Mouse (Mus musculus): ENCODE measurements around the gene Oas1e.

Gene Oas1e

DNA sequence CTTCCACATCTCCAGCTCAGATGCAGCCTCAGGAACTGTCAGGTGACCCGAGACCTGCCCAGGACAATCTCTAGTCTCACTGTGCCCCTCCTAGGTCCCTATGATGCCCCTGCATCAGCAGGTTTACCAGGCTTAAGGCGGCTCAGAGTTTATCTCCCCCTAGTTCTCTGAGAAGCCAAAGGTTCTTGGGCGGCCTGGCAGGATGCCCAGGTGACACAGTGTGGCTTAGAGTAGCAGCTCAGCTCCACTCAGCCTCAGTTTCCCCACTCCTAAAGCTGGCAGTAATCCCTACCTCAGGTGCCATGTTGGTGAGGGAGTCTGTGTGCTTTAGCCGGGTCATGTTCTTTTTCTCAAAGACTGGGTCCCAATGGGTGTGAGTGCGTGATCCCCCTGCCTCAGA, 18.5 kb downstream of the Oas1e start:
- in situ Hi-C loops (cut with MboI) = no loop called here

DNA sequence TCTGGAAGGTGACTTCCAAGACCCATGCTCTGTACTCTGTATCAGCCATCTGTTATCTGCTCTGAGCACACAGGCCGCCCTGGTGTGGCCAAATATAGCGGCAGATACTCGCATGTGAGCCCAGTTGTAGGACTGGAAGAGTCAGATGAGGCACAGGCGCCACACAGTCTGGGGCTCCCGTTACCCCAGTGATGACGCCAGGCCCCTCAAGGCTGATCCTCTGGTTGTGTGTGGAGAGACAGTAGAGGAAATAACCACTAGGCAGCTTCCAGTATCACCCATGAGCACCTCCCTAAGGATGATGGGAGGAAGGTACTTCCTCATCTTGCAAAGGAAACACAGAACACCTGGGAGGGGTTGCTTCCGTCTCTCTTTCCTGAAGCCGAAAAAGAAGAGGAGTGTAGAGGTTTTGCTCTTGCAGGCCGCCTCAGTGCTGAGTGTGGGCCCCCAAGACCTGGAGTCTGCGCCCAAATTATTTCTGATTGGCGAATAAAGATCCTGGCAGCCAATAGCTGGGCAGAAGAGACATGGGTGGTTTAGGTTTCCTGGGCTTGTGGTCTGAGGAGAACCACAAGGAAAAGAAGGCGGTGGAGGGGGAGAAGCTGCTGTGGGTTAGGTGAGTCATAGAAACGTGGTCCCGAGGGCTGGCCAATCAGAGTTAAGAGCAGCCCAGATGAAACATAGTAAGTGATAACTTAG, 19.9 kb downstream of the Oas1e start:
- in situ Hi-C loops (cut with MboI) = no loop called here

DNA sequence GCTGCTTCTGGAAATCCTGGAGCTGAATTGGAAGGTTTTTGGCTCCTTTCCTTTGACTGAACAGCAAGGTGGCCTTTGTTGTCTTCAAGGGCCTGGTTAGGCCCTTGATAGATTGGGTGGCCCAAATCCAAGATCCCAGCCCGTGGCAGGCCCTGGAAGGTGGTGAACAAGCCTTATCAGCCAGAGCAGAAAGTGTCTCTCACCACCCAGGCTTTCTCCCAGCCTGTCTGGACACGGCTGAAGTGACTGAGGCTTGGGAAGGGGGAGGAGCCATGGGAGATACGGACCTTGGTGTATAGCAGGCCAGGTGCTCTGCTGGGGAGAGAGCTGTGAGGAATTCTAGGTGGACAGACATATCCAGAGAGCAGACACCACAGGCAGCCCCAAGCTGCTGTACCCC, 25.9 kb downstream of the Oas1e start:
- in situ Hi-C loops (cut with MboI) = no loop called here

DNA sequence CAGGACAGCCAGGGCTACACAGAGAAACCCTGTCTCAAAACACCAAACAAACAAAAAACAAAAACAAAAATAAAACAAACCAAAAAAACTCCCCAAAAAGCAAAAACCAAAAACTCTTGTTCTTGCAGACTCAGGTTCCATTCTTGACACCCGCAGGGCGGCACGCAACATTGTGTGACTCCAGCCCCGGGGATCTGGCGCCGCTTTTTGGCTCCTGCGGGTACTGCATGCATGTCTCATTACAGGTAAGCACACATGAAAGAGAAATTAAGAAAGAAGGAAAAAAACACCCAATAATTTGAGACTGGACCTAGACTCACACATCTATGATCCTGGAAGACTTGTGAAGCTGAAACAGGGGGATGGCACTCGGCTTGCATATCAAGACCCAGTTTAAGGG, 30.3 kb downstream of the Oas1e start:
- in situ Hi-C loops (cut with MboI) = no loop called here

DNA sequence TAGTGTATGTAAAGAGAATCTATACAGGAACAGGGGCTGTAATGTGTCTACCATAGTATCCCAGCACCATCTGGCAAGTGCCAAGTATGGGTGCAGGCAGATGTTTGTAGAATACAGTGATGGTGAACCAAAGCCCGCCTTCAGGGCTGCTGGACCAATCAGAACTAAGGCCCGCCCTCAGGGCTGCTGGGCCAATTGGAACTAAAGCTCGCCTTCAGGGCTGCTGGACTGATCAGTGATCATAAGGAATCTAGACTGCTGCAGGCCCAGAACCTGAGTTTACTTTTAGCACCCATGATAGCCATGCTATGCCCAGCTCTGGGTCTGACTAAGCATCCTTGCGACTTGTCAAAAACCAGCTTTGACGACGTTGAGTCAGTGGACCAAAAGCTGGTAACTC, 33.4 kb downstream of the Oas1e start:
- in situ Hi-C loops (cut with MboI) = no loop called here

DNA sequence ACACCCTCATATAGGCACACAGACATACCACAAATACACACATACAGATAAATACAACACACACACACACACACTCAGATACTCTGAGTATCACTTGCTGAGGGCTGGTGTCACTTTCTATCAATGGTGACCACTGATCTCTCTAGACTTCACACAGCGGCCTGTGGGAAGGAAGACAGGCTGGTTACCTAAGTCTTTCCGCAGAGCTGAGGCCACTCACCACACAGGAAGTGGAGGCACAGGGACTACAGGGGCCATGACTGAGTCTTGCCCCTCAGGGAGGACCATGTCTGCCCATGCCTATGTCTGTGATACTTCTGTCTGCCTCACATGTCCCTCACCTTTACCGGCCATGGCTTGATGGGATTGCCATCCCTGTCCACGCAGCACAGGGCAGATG, 41.1 kb downstream of the Oas1e start:
- in situ Hi-C loops (cut with MboI) = no loop called here

DNA sequence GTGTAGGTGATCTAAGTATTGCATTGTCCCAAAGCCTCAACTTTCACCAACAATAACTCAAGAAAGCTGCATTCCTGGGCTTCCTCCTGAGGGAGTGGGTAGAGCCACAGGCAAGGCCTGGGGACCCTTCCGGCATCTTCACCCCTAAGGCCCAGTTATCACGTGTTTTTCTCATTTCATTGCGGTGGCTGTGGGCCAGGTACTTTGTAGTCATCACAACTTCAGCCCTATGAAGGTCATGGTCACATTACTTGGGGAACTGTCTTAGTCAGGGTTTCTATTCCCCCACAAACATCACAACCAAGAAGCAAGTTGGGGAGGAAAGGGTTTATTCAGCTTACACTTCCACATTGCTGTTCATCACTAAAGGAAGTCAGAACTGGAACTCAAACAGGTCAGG, 42.5 kb downstream of the Oas1e start:
- in situ Hi-C loops (cut with MboI) = no loop called here

DNA sequence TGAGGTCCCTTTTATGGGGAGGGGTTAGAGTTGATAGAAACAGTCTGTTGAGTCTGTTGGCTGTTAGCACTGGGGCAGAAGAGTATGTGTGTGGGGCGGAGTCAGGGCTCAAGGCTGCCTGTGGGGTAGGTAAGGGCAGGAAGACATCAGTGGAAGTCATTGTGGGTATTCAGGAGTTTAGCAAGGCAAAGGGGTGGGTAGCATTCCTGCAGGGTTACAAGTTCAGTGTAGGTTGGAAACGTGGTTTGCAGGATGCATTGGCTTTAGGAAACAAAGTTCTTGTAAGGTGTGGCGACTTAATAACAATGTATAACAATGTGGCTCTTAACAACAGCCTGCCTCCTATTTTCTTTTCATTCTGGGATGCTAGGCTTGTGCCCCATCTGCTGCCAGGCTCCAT, 44.1 kb downstream of the Oas1e start:
- in situ Hi-C loops (cut with MboI) = no loop called here

DNA sequence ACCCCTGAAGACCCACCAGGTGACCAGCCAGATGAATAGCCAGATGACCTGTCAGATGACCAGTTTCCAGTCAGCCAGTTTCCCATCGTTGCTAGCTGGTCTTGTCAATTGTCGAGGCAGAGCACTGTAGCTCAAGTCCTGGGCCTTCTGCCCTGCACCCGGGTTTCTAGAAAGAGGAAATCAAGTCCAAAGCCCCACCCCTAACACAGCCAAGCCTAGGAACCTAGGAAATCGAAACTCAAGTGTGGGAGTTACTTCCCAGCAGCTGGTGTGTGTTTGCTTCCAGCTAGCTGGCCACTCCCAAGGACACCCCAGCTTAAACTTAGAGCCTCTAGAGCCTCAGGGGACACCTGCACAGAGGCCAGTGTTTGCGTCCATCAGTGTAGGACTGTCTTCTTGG, 45.6 kb downstream of the Oas1e start, which contains the start of gene Oas2:
Oas2 (minus strand) TSS at position 166 of the 400 bp plus-strand sequence.
- in situ Hi-C loops (cut with MboI) = no loop called here

DNA sequence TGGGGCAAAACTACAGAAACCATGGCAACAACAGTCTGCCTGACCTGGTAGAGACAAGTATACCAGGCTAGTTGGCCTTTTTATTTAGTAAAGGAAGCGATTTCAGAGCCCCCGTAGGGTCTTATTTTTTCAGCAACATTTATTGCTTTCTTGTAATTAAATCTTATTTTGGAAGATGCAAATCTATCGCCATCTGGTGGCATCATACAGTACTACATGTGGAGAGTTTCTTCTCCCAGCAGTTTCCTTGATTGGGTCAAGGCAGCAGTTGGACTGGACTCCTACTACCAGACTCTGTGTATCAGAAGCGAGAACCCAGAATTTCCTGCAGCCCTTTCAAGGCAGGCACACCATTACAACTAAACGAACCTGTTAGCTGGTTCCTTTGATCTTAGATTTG, 48.9 kb downstream of the Oas1e start:
- in situ Hi-C loops (cut with MboI) = no loop called here

DNA sequence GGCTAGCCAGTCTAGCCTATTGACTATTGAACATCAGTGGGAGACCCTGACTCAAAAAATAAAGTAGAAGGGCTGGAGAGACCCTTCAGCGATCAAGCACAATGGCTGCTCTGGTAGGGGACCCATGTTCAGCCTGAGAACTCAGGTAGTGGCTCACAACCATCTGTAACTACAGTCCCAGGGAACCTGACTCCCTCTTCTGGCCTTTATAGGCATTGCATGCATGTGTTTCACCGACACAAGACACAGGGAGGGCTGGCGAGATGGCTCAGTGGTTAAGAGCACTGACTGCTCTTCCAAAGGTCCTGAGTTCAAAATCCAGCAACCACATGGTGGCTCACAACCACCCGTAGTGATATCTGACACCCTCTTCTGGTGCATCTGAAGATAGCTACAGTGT, 53.2 kb downstream of the Oas1e start:
- in situ Hi-C loops (cut with MboI) = no loop called here

All from mature B cell (primary cell).